Mouse (Mus musculus) lung, postnatal 0 days (tissue): Measurements from ENCODE around the gene Fars2.

Experiments
- CTCF ChIP-seq: IDR thresholded peaks from 2 replicates; pipeline ENCODE4 v1.5.1; 2016; ENCODE audit warnings: antibody characterized with exemption, mild to moderate bottlenecking
- EP300 ChIP-seq: IDR thresholded peaks from 2 replicates; pipeline ENCODE4 v1.6.1; 2016; ENCODE audit warnings: antibody characterized with exemption, mild to moderate bottlenecking, control low read depth

DNA sequence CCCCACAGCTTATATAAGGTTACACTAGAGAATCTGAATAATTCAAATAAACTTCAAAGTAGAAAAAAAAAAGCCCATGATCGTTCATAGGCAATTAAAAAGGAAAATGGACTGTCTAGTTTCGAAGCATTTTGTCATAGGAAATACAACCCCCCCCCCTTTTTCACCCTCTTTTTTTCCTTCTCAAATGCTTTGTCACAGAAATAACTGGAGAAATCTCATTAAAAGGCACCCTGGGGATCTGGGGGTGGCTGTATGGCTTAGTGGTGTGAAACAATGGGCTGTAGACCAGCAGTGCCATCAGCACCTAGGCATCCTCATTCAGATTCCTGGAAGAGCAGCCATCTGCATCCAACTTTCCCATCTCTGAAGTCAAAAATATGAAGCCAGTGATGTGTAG lies 64.0 kb downstream of the Fars2 start:
- TF ChIP-seq EP300 = no peak
- no peak for TF ChIP-seq CTCF
